Mouse (Mus musculus) liver, embryonic 14.5 days (tissue): ENCODE data around the gene Tmc7. TPM values are rescaled to one million over a fixed set of nuclear protein-coding genes. Genes with fewer than 3 reads are reported as not detected.

Experiments used
- ATAC-seq: fragments of 200-750 bp; cut with Nextera tagmentation; 2 replicates; pipeline ENCODE4 v1.8.0; 2017; ENCODE audit warnings: moderate number of reproducible peaks, mild to moderate bottlenecking, moderate library complexity; ENCODE audit not compliant: insufficient read depth
- DNase-seq, 3 experiments: peaks; one replicate each; pipeline ENCODE4 v3.0.0-alpha.2; 2012 to 2013; ENCODE audit warnings: low read depth in 3 of 3, low spot score in 3 of 3
- H3K27ac ChIP-seq: fragments of 300-500 bp; sonication (generic); 2 replicates; pipeline ENCODE4 v1.5.1; 2014; ENCODE audit warnings: moderate library complexity, mild to moderate bottlenecking, control low read depth, inconsistent platforms
- H3K27me3 ChIP-seq: fragments of 300-500 bp; sonication (generic); 2 replicates; pipeline ENCODE4 v1.6.1; 2014; ENCODE audit warnings: mild to moderate bottlenecking, low read length, moderate library complexity; ENCODE audit not compliant: control insufficient read depth, insufficient read depth
- H3K36me3 ChIP-seq: fragments of 300-500 bp; sonication (generic); replicated peaks from 2 replicates; pipeline ENCODE4 v1.6.1; 2014; ENCODE audit warnings: low read depth; ENCODE audit not compliant: control insufficient read depth, insufficient read depth
- H3K4me1 ChIP-seq, 2 experiments: fragments of 200-500 bp in 1 of 2; fragments of 300-500 bp in 1 of 2; sonication (generic) in 1 of 2; replicated peaks; 2 replicates each; pipeline ENCODE4 v1.6.1; 2012 to 2014; ENCODE audit warnings: antibody characterized with exemption in 1 of 2, inconsistent platforms in 1 of 2, low read length in 1 of 2; ENCODE audit not compliant: control insufficient read depth in 2 of 2, insufficient read depth in 2 of 2
- H3K4me2 ChIP-seq: fragments of 300-500 bp; sonication (generic); 2 replicates; pipeline ENCODE4 v1.6.1; 2014; ENCODE audit warnings: low read depth, mild to moderate bottlenecking, control low read depth, moderate library complexity
- H3K4me3 ChIP-seq, 2 experiments: fragments of 200-500 bp in 1 of 2; fragments of 300-500 bp in 1 of 2; sonication (generic) in 1 of 2; 2 replicates each; pipeline ENCODE4 v1.5.1; 2012 to 2014; ENCODE audit warnings: low read depth in 2 of 2, low read length in 2 of 2, mild to moderate bottlenecking in 2 of 2, control low read depth in 1 of 2, inconsistent platforms in 1 of 2, moderate library complexity in 1 of 2; ENCODE audit not compliant: insufficient read depth in 1 of 2
- H3K9ac ChIP-seq: fragments of 300-500 bp; sonication (generic); replicated peaks from 2 replicates; pipeline ENCODE4 v1.6.1; 2014; ENCODE audit warnings: mild to moderate bottlenecking, control low read depth, moderate library complexity
- H3K9me3 ChIP-seq: fragments of 300-500 bp; sonication (generic); 2 replicates; pipeline ENCODE4 v1.6.1; 2016; ENCODE audit warnings: low read length, mixed read lengths; ENCODE audit not compliant: control insufficient read depth
- CTCF ChIP-seq: IDR thresholded peaks from 2 replicates; pipeline ENCODE4 v1.5.1; 2016; ENCODE audit warnings: antibody characterized with exemption, low read depth, control low read depth
- EP300 ChIP-seq: IDR thresholded peaks from 2 replicates; pipeline ENCODE4 v1.6.1; 2016; ENCODE audit warnings: antibody characterized with exemption, low read depth
- WGBS: fragments of 180-500 bp; shearing (Covaris S2); extraction: QIAGEN DNeasy Blood & Tissue Kit; methylation state at CpG from one replicate; pipeline ENCODE4 v1.1.7; 2014; ENCODE audit not compliant: insufficient replicate concordance; 5-methylcytosine and 5-hydroxymethylcytosine counted together
- polyA plus RNA-seq, 2 experiments: library from polyadenylated mRNA; depleted of rRNA in 1 of 2; stranded (reverse) in 1 of 2; unstranded in 1 of 2; fragments of >200 nt; fragmentation: Nextera tagmentation in 1 of 2; extraction: Ambion mirVana in 1 of 2; gene quantifications; 2 replicates each; pipeline versions ENCODE4 v1.2.1 to v1.2.3; 2012 to 2014

The Tmc7 gene
- polyA plus RNA-seq, 2 experiments = 0.11 to 0.24 TPM

GRCm38 (mm10) chr7:118517819-118518218, 66.7 kb downstream of the Tmc7 start:
- Histone ChIP-seq H3K9ac (no peak overlapping the region), H3K27me3 (no peaks in the 10 kb centered on the region), H3K36me3 (no peaks in the 10 kb centered on the region), H3K9me3 (no peaks in the 10 kb centered on the region), H3K4me1 (no peaks in the 10 kb centered on the region), H3K27ac (no peak overlapping the region), H3K4me3 (no peak overlapping the region), H3K4me2 (no peak overlapping the region)
- ATAC-seq (no peak), DNase-seq (no peak)
- TF ChIP-seq EP300 (no peak), CTCF (peak; percentile 75)
- 48% methylated on average over 2 of the region's 2 CpGs for WGBS

DNA sequence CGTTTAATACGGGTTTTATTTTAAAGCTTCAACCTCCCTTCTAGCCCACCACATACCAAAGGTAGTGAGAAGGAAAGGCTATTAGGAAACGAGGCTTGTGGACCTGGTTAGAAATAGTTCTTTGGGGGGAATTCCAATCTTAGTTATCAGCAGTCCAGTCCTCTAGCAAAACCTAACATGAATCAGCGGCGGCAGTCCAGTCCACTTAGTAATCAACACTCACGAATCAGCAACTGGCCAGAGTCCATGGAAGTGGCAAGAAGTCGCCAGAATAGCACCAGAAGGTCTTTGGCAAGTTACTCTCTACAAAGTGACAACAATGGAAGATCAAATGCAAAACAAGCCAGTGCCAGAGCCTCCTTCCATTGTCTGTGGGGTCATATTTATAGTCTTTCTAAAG, 76.0 kb downstream of the Tmc7 start:
- no peak for ATAC-seq
- Histone ChIP-seq H3K4me3 (no peak overlapping the region), H3K4me1 (no peaks in the 10 kb centered on the region), H3K4me2 (no peak overlapping the region), H3K27ac (no peak overlapping the region), H3K27me3 (no peaks in the 10 kb centered on the region), H3K36me3 (no peaks in the 10 kb centered on the region), H3K9me3 (no peaks in the 10 kb centered on the region), H3K9ac (no peak overlapping the region)
- no peak for TF ChIP-seq CTCF
- TF ChIP-seq EP300 = no peak
- 55% methylated on average over 7 of the region's 7 CpGs for WGBS
- no peak for DNase-seq

- no peak for TF ChIP-seq CTCF
- TF ChIP-seq EP300 = no peak
- no peak overlapping the region for H3K27ac ChIP-seq
- no peaks in the 10 kb centered on the region for H3K36me3 ChIP-seq
- DNase-seq (no peak), ATAC-seq (no peak)
- H3K4me2 ChIP-seq = no peak overlapping the region
- H3K9ac ChIP-seq = no peak overlapping the region
- no peaks in the 10 kb centered on the region for H3K9me3 ChIP-seq
- 55% methylated on average over 4 of the region's 4 CpGs for WGBS
- no peaks in the 10 kb centered on the region for H3K27me3 ChIP-seq
- no peaks in the 10 kb centered on the region for H3K4me1 ChIP-seq
- no peak overlapping the region for H3K4me3 ChIP-seq
Measured at GRCm38 (mm10) chr7:118503844-118504243, 80.7 kb downstream of the Tmc7 start.

- 66% methylated on average over 8 of the region's 8 CpGs for WGBS
- TF ChIP-seq CTCF (no peak), EP300 (no peak)
Measured at GRCm38 (mm10) chr7:118502333-118502732, 82.2 kb downstream of the Tmc7 start.

DNA sequence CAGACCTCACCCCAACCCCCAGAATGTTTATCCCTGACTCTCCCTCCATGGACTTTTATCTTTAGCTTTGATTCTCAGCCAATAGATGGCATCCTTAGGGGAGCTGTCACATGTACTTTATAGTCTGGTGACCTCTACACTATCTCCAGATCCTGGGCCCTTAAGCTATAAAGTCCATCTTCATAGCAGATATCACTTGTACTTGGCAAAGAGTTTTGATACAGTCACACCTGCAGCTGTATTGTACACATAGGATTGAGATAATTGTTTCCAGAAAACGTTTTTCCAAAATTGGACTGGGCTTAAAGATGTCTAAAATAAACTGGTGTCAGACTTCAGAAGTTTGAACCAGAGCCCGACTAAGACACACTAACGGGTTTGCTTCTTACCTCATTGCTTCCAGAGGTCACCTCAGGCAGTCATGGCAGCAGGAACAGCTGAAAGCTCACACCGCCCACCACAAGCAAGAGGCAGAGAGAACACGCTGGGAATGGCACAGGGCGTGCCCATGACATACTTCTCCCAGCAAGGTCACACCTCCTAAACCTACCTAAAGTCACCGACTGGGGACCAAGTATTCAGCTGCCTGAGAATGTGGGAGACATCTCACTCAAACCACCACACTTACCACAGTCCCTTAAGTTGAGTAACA, 84.6 kb downstream of the Tmc7 start:
- H3K4me1 ChIP-seq = no peaks in the 10 kb centered on the region
- no peak overlapping the region for H3K4me2 ChIP-seq
- no peaks in the 10 kb centered on the region for H3K27me3 ChIP-seq
- H3K9ac ChIP-seq = no peak overlapping the region
- DNase-seq (no peak), ATAC-seq (no peak)
- TF ChIP-seq EP300 (no peak), CTCF (no peak)
- no peaks in the 10 kb centered on the region for H3K9me3 ChIP-seq
- H3K4me3 ChIP-seq = no peak overlapping the region
- no peaks in the 10 kb centered on the region for H3K36me3 ChIP-seq
- H3K27ac ChIP-seq = no peak overlapping the region
- WGBS = 44% methylated on average over 7 of the region's 7 CpGs

More at GRCm38 (mm10) chr7:118502333-118502732, 82.2 kb downstream of the Tmc7 start:
- Histone ChIP-seq H3K9ac (no peak overlapping the region), H3K4me1 (no peaks in the 10 kb centered on the region), H3K9me3 (no peaks in the 10 kb centered on the region), H3K4me2 (no peak overlapping the region), H3K4me3 (no peak overlapping the region), H3K27ac (no peak overlapping the region), H3K27me3 (no peaks in the 10 kb centered on the region), H3K36me3 (no peaks in the 10 kb centered on the region)
- no peak for ATAC-seq
- DNase-seq = no peak
